Mouse (Mus musculus) large intestine, adult 2 months (tissue): Measurements from ENCODE around the gene Lamb3. TPM values are rescaled to one million over a fixed set of nuclear protein-coding genes. Genes with fewer than 3 reads are reported as not detected.

ENCODE experiments used
- polyA plus RNA-seq: library from polyadenylated mRNA; depleted of rRNA; stranded (reverse); fragments of >200 nt; gene quantifications from 2 replicates; pipeline ENCODE4 v1.2.3, GENCODE M21; 2012; rRNA removed

Gene Lamb3
- polyA plus RNA-seq, 1 experiment = 16.7 TPM

Other genes with a start within 250 kb of the Lamb3 start
- gene Syt14, start 171.9 kb upstream of the Lamb3 start, polyA plus RNA-seq = 0.06 and 0.07 TPM in 2 replicates
- gene Diexf, start 77.4 kb upstream of the Lamb3 start, polyA plus RNA-seq = 10.4 and 12.9 TPM in 2 replicates
- gene Irf6, start 54.6 kb upstream of the Lamb3 start, polyA plus RNA-seq = 108 and 192 TPM in 2 replicates
- gene A130010J15Rik, start 39.7 kb upstream of the Lamb3 start, polyA plus RNA-seq = 5.0 and 6.6 TPM in 2 replicates
- gene Traf3ip3, start 6.0 kb upstream of the Lamb3 start, polyA plus RNA-seq = 6.1 and 7.4 TPM in 2 replicates
- gene Hsd11b1, start 56.4 kb downstream of the Lamb3 start, polyA plus RNA-seq = 10.5 and 12.3 TPM in 2 replicates
- 28.4 and 31.0 TPM in 2 replicates for gene G0s2, start 65.5 kb downstream of the Lamb3 start, polyA plus RNA-seq
- gene Camk1g, start 162.6 kb downstream of the Lamb3 start, polyA plus RNA-seq = 0.27 and 0.49 TPM in 2 replicates